ENCODE assay signal across 8 mouse cellular contexts in genomic region chr3:98013086-98013400, GRCm38 (mm10). TPM values are rescaled to one million over a fixed set of nuclear protein-coding genes. Genes with fewer than 3 reads are reported as not detected.
DNase-seq lines count a peak whose midpoint lies in the region; ATAC-seq and TF ChIP-seq lines count a peak whose summit lies in the region.

No protein-coding gene starts in this region.

- H3K9me3 ChIP-seq in heart, embryonic 12.5 days (replicated peaks) = no peaks in the 10 kb centered on the region
- H3K9me3 ChIP-seq in ES-E14 (ENCODE audit: control insufficient read depth, insufficient read depth, low read depth, low read length) = no peaks in the 10 kb centered on the region
- no peaks in the 10 kb centered on the region for H3K9me3 ChIP-seq in forebrain, embryonic 16.5 days (ENCODE audit: control insufficient read depth, low read length)

- WGBS in heart, embryonic 12.5 days = 2% methylated on average over 18 of the region's 18 CpGs
- WGBS in forebrain, embryonic 16.5 days = under 1% methylated on average over 15 of the region's 18 CpGs
- WGBS in macrophage (ENCODE audit: missing documents) = 2% methylated on average over 13 of the region's 18 CpGs

- no peak for DNase-seq in heart, postnatal 4 days
- no peak for DNase-seq in ES-E14 (ENCODE audit: low read depth, low spot score)
- no peak for DNase-seq in right cerebral cortex, postnatal 4 days
- DNase-seq in urinary bladder, postnatal 4 days (ENCODE audit: low spot score in 2 of 2) = no peak
- no peak for DNase-seq in cerebellum, adult 11-12 months

- peak overlapping the region; percentile 66 for H3K9ac ChIP-seq in heart, embryonic 12.5 days
- H3K9ac ChIP-seq in ES-E14 (ENCODE audit: insufficient read depth, low read depth, low read length, poor library complexity, severe bottlenecking) = peak overlapping the region; percentile 76
- H3K9ac ChIP-seq in forebrain, embryonic 16.5 days (replicated peaks; ENCODE audit: low read depth, low read length) = peak overlapping the region; percentile 49

- H3K4me2 ChIP-seq in heart, embryonic 12.5 days = peak overlapping the region; percentile 90
- H3K4me2 ChIP-seq in forebrain, embryonic 16.5 days (ENCODE audit: low read length) = peak overlapping the region; percentile 67

- peak overlapping the region; percentile 92 for H3K4me3 ChIP-seq in heart, embryonic 12.5 days
- H3K4me3 ChIP-seq in ES-E14 (ENCODE audit: insufficient read depth in 1 of 2, low read depth in 1 of 2, low read length in 2 of 2, poor library complexity in 1 of 2, severe bottlenecking in 1 of 2) (peak overlapping the region; percentile 62 to 67), macrophage (ENCODE audit: inconsistent target) (peak overlapping the region; percentile 38)
- peak overlapping the region; percentile 66 for H3K4me3 ChIP-seq in forebrain, embryonic 16.5 days (replicated peaks; ENCODE audit: low read length)

- peaks cover 3% of the 10 kb centered on the region; the same call in 1 of the 2 replicates for H3K27me3 ChIP-seq in heart, embryonic 12.5 days (replicated peaks)
- H3K27me3 ChIP-seq in forebrain, embryonic 16.5 days (replicated peaks; ENCODE audit: control insufficient read depth, insufficient read depth, low read length) = no peaks in the 10 kb centered on the region

- ATAC-seq in heart, embryonic 12.5 days (ENCODE audit: insufficient number of reproducible peaks, low FRiP score) = no peak
- no peak for ATAC-seq in forebrain, embryonic 16.5 days

- H3K79me2 ChIP-seq in macrophage (ENCODE audit: inconsistent target) = peaks cover 44% of the 10 kb centered on the region

- H3K36me3 ChIP-seq in heart, embryonic 12.5 days = no peaks in the 10 kb centered on the region
- H3K36me3 ChIP-seq in ES-E14 (ENCODE audit: control insufficient read depth, insufficient read depth, low read length, poor library complexity, severe bottlenecking) (no peaks in the 10 kb centered on the region), macrophage (ENCODE audit: inconsistent target) (peaks cover 5% of the 10 kb centered on the region; the same call in 1 of the 2 replicates)
- no peaks in the 10 kb centered on the region for H3K36me3 ChIP-seq in forebrain, embryonic 16.5 days (ENCODE audit: control insufficient read depth, insufficient read depth)

- in situ Hi-C loops in ES-E14 (cut with MboI; ENCODE audit: low sequenced_read_pairs in 2 of 2, unreplicated experiment in 2 of 2) = no loop called here

- no peak overlapping the region; the same call in 1 of the 2 replicates for H3K27ac ChIP-seq in heart, embryonic 12.5 days (ENCODE audit: poor library complexity, severe bottlenecking)
- H3K27ac ChIP-seq in ES-E14 (ENCODE audit: insufficient read depth, low read depth, low read length, poor library complexity, severe bottlenecking) = no peak overlapping the region
- no peak overlapping the region for H3K27ac ChIP-seq in forebrain, embryonic 16.5 days (ENCODE audit: low read length)
- peak overlapping the region; percentile 57 for H3K27ac ChIP-seq in macrophage

- H3K4me1 ChIP-seq in heart, embryonic 12.5 days (replicated peaks) = peaks cover 37% of the 10 kb centered on the region
- H3K4me1 ChIP-seq in ES-E14 (ENCODE audit: control insufficient read depth in 2 of 2, insufficient read depth in 2 of 2, low read length in 2 of 2, poor library complexity in 1 of 2) = peaks cover 0 to 2% of the 10 kb centered on the region in 2 experiments; a peak in 1 of 4 replicates
- peaks cover 32% of the 10 kb centered on the region for H3K4me1 ChIP-seq in forebrain, embryonic 16.5 days (replicated peaks; ENCODE audit: control insufficient read depth, insufficient read depth, low read length)

TF ChIP-seq in ES-E14, 5 proteins besides CTCF, POLR2A, EP300 and RAD21:
- no peak for TF ChIP-seq ZC3H11A (IDR thresholded peaks at IDR 0.05; ENCODE audit: borderline replicate concordance, low read depth, low read length)
- TF ChIP-seq HCFC1 (IDR thresholded peaks at IDR 0.05; ENCODE audit: borderline replicate concordance, insufficient read depth, low read length) = no peak
- no peak for TF ChIP-seq CHD2 (IDR thresholded peaks at IDR 0.05; ENCODE audit: low read depth, low read length)
- no peak for TF ChIP-seq MAFK (IDR thresholded peaks at IDR 0.05; ENCODE audit: insufficient read depth, low read depth, low read length)
- no peak for TF ChIP-seq ZNF384 (IDR thresholded peaks at IDR 0.05; ENCODE audit: low read depth, low read length)
TF ChIP-seq in ES-E14: peak in this region for 0.

RNA-seq across cellular contexts. Expression of gene Notch2, which starts 0.3 kb away (rescaled TPM):
- 16.7 and 17.7 TPM in 2 replicates for polyA plus RNA-seq in heart, embryonic 12.5 days (2016; fragmentation: Nextera tagmentation; extraction: Ambion mirVana)
- 10 to 100 TPM; 38.5 to 40.1 TPM for total RNA-seq in heart, postnatal 4 days (2021)
- 41.5 and 54.3 TPM in 2 replicates for total RNA-seq in ES-E14 (2012; rRNA removed)
- 14.6 and 19.5 TPM in 2 replicates for polyA plus RNA-seq in forebrain, embryonic 16.5 days (2015; fragmentation: Nextera tagmentation; extraction: Ambion mirVana)
- total RNA-seq in macrophage (2018; cell fraction: chromatin; rRNA removed) = 100 to 1,000 TPM; 149 to 777 (median 273) TPM
- total RNA-seq in macrophage (2018; cell fraction: cytosol; rRNA removed) = 100 to 1,000 TPM in 12 of 26 experiments, 10 to 100 TPM in 14; 46.8 to 165 (median 96.1) TPM
- total RNA-seq in macrophage (2018; cell fraction: nucleus; rRNA removed) = 100 to 1,000 TPM; 125 to 657 (median 257) TPM
- polyA plus RNA-seq in macrophage (2018) = 21.9 to 74.1 TPM (median 33.4 TPM) in 3 replicates

Comparison
In these comparisons a context has a peak if more than half of its experiments do, and no peak if none do; other contexts are left out.
1. H3K4me3 ChIP-seq: peak in every context shown above with its lines; median percentile 92 in heart, embryonic 12.5 days; 66 in forebrain, embryonic 16.5 days; 64 in ES-E14; 38 in macrophage.